Mouse (Mus musculus) adrenal gland, adult 18-20 months (tissue): Measurements from ENCODE around the gene Crybg2. TPM values are rescaled to one million over a fixed set of nuclear protein-coding genes. Genes with fewer than 3 reads are reported as not detected.
A peak's percentile ranks its signal among the peaks of the same experiment; 100 is the strongest.

Experiments used
- DNase-seq, 2 experiments: peaks; one replicate each; pipeline ENCODE4 v3.0.0; 2021 to 2022; ENCODE audit warnings: low spot score in 2 of 2
- total RNA-seq, 2 experiments: library from RNA; stranded (reverse); gene quantifications; 1 replicate in 1 of 2; 2 replicates in 1 of 2; pipeline ENCODE4 v1.2.3; 2021

The Crybg2 gene
- total RNA-seq, 2 experiments from 2014 or later: 0.13 TPM; not detected in 1

- DNase-seq: no peak
Measured at GRCm38 (mm10) chr4:134053538-134053937, 7.1 kb upstream of the Crybg2 start, which contains the start of gene Zfp683. TSS of gene Zfp683 (plus strand) at chr4:134053838.

- no peak for DNase-seq
Measured at GRCm38 (mm10) chr4:134058166-134058715, 2.4 kb upstream of the Crybg2 start.

GRCm38 (mm10) chr4:134058908-134059307, 1.7 kb upstream of the Crybg2 start:
- no peak for DNase-seq

GRCm38 (mm10) chr4:134061166-134061830, 683 bp downstream of the Crybg2 start:
- DNase-seq: no peak

- no peak for DNase-seq
Measured at GRCm38 (mm10) chr4:134061944-134062446, 1.4 kb downstream of the Crybg2 start.

GRCm38 (mm10) chr4:134062561-134062960, 1.9 kb downstream of the Crybg2 start:
- no peak for DNase-seq

- DNase-seq: no peak
Measured at GRCm38 (mm10) chr4:134065431-134066004, 4.9 kb downstream of the Crybg2 start.

GRCm38 (mm10) chr4:134067383-134067782, 6.8 kb downstream of the Crybg2 start:
- no peak for DNase-seq

- no peak for DNase-seq
Measured at GRCm38 (mm10) chr4:134067833-134068544, 7.4 kb downstream of the Crybg2 start.

GRCm38 (mm10) chr4:134068793-134069580, 8.4 kb downstream of the Crybg2 start:
- no peak for DNase-seq

GRCm38 (mm10) chr4:134078694-134079093, 18.1 kb downstream of the Crybg2 start:
- no peak for DNase-seq

- DNase-seq: no peak
Measured at GRCm38 (mm10) chr4:134080674-134081073, 20.1 kb downstream of the Crybg2 start.

GRCm38 (mm10) chr4:134081730-134082386, 21.2 kb downstream of the Crybg2 start:
- peak; percentile 46 to 54 for DNase-seq

- no peak for DNase-seq
Measured at GRCm38 (mm10) chr4:134082460-134082859, 21.8 kb downstream of the Crybg2 start.

GRCm38 (mm10) chr4:134084999-134085398, 24.4 kb downstream of the Crybg2 start:
- no peak for DNase-seq

- DNase-seq: no peak
Measured at GRCm38 (mm10) chr4:134087412-134087811, 26.8 kb downstream of the Crybg2 start.

- DNase-seq: no peak
Measured at GRCm38 (mm10) chr4:134089029-134089428, 28.4 kb downstream of the Crybg2 start.

GRCm38 (mm10) chr4:134090521-134091224, 30.1 kb downstream of the Crybg2 start:
- DNase-seq: no peak

- no peak for DNase-seq
Measured at GRCm38 (mm10) chr4:134091225-134091529, 30.6 kb downstream of the Crybg2 start.
